Mouse (Mus musculus) heart, postnatal 10 days (tissue): ENCODE results near the gene Hrasls. TPM values are rescaled to one million over a fixed set of nuclear protein-coding genes. Genes with fewer than 3 reads are reported as not detected.

Experiments
- DNase-seq, 2 experiments: peaks; one replicate each; pipeline ENCODE4 v3.0.0; 2021
- intact Hi-C: fragments of 180-260 bp; cut with DNase I; formaldehyde crosslinking; loops from one replicate; pipeline ENCODE4 v1.15.1; 2025
- total RNA-seq, 2 experiments: library from RNA; stranded (reverse); gene quantifications; 2 replicates each; pipeline ENCODE4 v1.2.3; 2021

The Hrasls gene
- total RNA-seq = 1 to 10 TPM; 3.2 to 4.5 TPM

- intact Hi-C loops = loop anchor here (5.0 kb wide), 1 partner anchor 368 kb away; no protein-coding TSS in a partner anchor
- DNase-seq = peak; percentile 57 to 59
Measured at GRCm38 (mm10) chr16:29209605-29210411, at the start of gene Hrasls. Hrasls (plus strand) TSS chr16:29209695.

- DNase-seq = no peak
- intact Hi-C loops = no loop called here
Measured at GRCm38 (mm10) chr16:29162271-29162670, 47.2 kb upstream of the Hrasls start.

- intact Hi-C loops = no loop called here
Measured at GRCm38 (mm10) chr16:29167051-29167450, 42.4 kb upstream of the Hrasls start.

GRCm38 (mm10) chr16:29171741-29172140, 37.8 kb upstream of the Hrasls start:
- intact Hi-C loops = no loop called here
- DNase-seq = no peak

More at GRCm38 (mm10) chr16:29167051-29167450, 42.4 kb upstream of the Hrasls start:
- DNase-seq = no peak

- intact Hi-C loops = no loop called here
- no peak for DNase-seq
Measured at GRCm38 (mm10) chr16:29173201-29173600, 36.3 kb upstream of the Hrasls start.

GRCm38 (mm10) chr16:29174831-29175350, 34.6 kb upstream of the Hrasls start:
- DNase-seq = peak; percentile 16 to 20
- intact Hi-C loops = loop anchor here (1.0 kb wide), 1 partner anchor 25 kb away; no protein-coding TSS in a partner anchor

- intact Hi-C loops = no loop called here
- no peak for DNase-seq
Measured at GRCm38 (mm10) chr16:29192911-29193310, 16.6 kb upstream of the Hrasls start.

- intact Hi-C loops = no loop called here
- DNase-seq = no peak
Measured at GRCm38 (mm10) chr16:29193981-29194380, 15.5 kb upstream of the Hrasls start.

GRCm38 (mm10) chr16:29195156-29195555, 14.3 kb upstream of the Hrasls start:
- no peak for DNase-seq
- intact Hi-C loops = no loop called here

- intact Hi-C loops = no loop called here
- peak; percentile 61 to 64 for DNase-seq
Measured at GRCm38 (mm10) chr16:29198461-29198860, 11.0 kb upstream of the Hrasls start.

GRCm38 (mm10) chr16:29201146-29201545, 8.3 kb upstream of the Hrasls start:
- intact Hi-C loops = no loop called here
- DNase-seq = no peak

GRCm38 (mm10) chr16:29204875-29205274, 4.6 kb upstream of the Hrasls start:
- intact Hi-C loops = loop anchor here (5.0 kb wide), 1 partner anchor 363 kb away; no protein-coding TSS in a partner anchor
- DNase-seq = no peak

GRCm38 (mm10) chr16:29205581-29205980, 3.9 kb upstream of the Hrasls start:
- no peak for DNase-seq
- intact Hi-C loops = loop anchor here (5.0 kb wide), 1 partner anchor 363 kb away; no protein-coding TSS in a partner anchor

- intact Hi-C loops = loop anchor here (5.0 kb wide), 1 partner anchor 367 kb away; no protein-coding TSS in a partner anchor
- DNase-seq = peak; percentile 54 to 60
Measured at GRCm38 (mm10) chr16:29208841-29209240, 654 bp upstream of the Hrasls start.

GRCm38 (mm10) chr16:29216395-29217295, 7.2 kb downstream of the Hrasls start:
- DNase-seq = no peak
- intact Hi-C loops = no loop called here

GRCm38 (mm10) chr16:29235951-29236350, 26.5 kb downstream of the Hrasls start:
- intact Hi-C loops = no loop called here
- no peak for DNase-seq

- DNase-seq = no peak
- intact Hi-C loops = loop anchor here (5.0 kb wide), 1 partner anchor 312 kb away; no protein-coding TSS in a partner anchor
Measured at GRCm38 (mm10) chr16:29254325-29254724, 44.8 kb downstream of the Hrasls start.
